29 mouse cellular contexts compared by ENCODE assay signal in genomic region chr5:73703096-73703495, GRCm38 (mm10). TPM values are rescaled to one million over a fixed set of nuclear protein-coding genes. Genes with fewer than 3 reads are reported as not detected.
DNase-seq lines count a peak whose midpoint lies in the region; ATAC-seq and TF ChIP-seq lines count a peak whose summit lies in the region.
"Had no signal": no experiment of that assay in that cellular context is flagged by ENCODE, and none has a peak within 500 bp of the region (broad histone marks: within the 10 kb centered on the region; RNA-seq: fewer than 3 reads in every experiment).

No protein-coding gene starts in this region.

- H3K79me2 ChIP-seq in MEL (ENCODE audit: control insufficient read depth, insufficient read depth, low read length, poor library complexity): no peaks in the 10 kb centered on the region

- H3K36me3 ChIP-seq in kidney, embryonic 15.5 days: no peaks in the 10 kb centered on the region
- H3K36me3 ChIP-seq in lung, postnatal 0 days (ENCODE audit: insufficient read depth, low read length): no peaks in the 10 kb centered on the region
- H3K36me3 ChIP-seq in MEL (ENCODE audit: control insufficient read depth in 1 of 2, insufficient read depth in 2 of 2, low read length in 2 of 2): no peaks in the 10 kb centered on the region
- no peaks in the 10 kb centered on the region for H3K36me3 ChIP-seq in limb, embryonic 15.5 days
- H3K36me3 ChIP-seq: embryonic facial prominence, embryonic 13.5 days; hindbrain, embryonic 13.5 days; midbrain, embryonic 13.5 days; neural tube, embryonic 13.5 days had no signal

- H3K4me2 ChIP-seq in kidney, embryonic 15.5 days: no peak overlapping the region
- H3K4me2 ChIP-seq in lung, postnatal 0 days (replicated peaks; ENCODE audit: low read depth, low read length): no peak overlapping the region
- no peak overlapping the region for H3K4me2 ChIP-seq in limb, embryonic 15.5 days
- H3K4me2 ChIP-seq: embryonic facial prominence, embryonic 13.5 days; hindbrain, embryonic 13.5 days; midbrain, embryonic 13.5 days; neural tube, embryonic 13.5 days had no signal

- H3K9me3 ChIP-seq in kidney, embryonic 15.5 days (replicated peaks): no peaks in the 10 kb centered on the region
- no peaks in the 10 kb centered on the region for H3K9me3 ChIP-seq in lung, postnatal 0 days (ENCODE audit: low read length)
- H3K9me3 ChIP-seq in MEL (replicated peaks; ENCODE audit: insufficient read depth, low read length): no peaks in the 10 kb centered on the region
- no peaks in the 10 kb centered on the region for H3K9me3 ChIP-seq in limb, embryonic 15.5 days
- H3K9me3 ChIP-seq: embryonic facial prominence, embryonic 13.5 days; hindbrain, embryonic 13.5 days; midbrain, embryonic 13.5 days; neural tube, embryonic 13.5 days had no signal

- TF ChIP-seq RAD21 in MEL (IDR thresholded peaks at IDR 0.05; ENCODE audit: low read depth, low read length): peak; percentile 15

- no peak for TF ChIP-seq EP300 in lung, postnatal 0 days (IDR thresholded peaks at IDR 0.05)
- TF ChIP-seq EP300 in MEL (IDR thresholded peaks at IDR 0.05; ENCODE audit: low read depth in 1 of 2, low read length in 2 of 2): no peak

- peak overlapping the region; percentile 13; the same call in 1 of the 2 replicates for H3K27ac ChIP-seq in kidney, embryonic 15.5 days
- no peak overlapping the region for H3K27ac ChIP-seq in lung, postnatal 0 days (ENCODE audit: low read length)
- no peak overlapping the region for H3K27ac ChIP-seq in MEL (ENCODE audit: control insufficient read depth, low read depth, low read length)
- H3K27ac ChIP-seq in limb, embryonic 15.5 days: peak overlapping the region; percentile 92
- H3K27ac ChIP-seq: embryonic facial prominence, embryonic 13.5 days; heart, adult 2 months; hindbrain, embryonic 13.5 days; liver, embryonic 14.5 days; midbrain, embryonic 13.5 days; neural tube, embryonic 13.5 days had no signal

- peaks cover 21% of the 10 kb centered on the region for H3K4me1 ChIP-seq in kidney, embryonic 15.5 days
- no peaks in the 10 kb centered on the region for H3K4me1 ChIP-seq in lung, postnatal 0 days (ENCODE audit: insufficient read depth, low read depth, low read length)
- H3K4me1 ChIP-seq in MEL (ENCODE audit: control insufficient read depth in 1 of 2, insufficient read depth in 2 of 2, low read length in 2 of 2): 0 out of 4 replicates have a peak, but pooled peaks cover 0 to 3% of the 10 kb centered on the region in 2 experiments
- H3K4me1 ChIP-seq in limb, embryonic 15.5 days: peaks cover 34% of the 10 kb centered on the region
- H3K4me1 ChIP-seq: hindbrain, embryonic 13.5 days; midbrain, embryonic 13.5 days; neural tube, embryonic 13.5 days had no signal

- WGBS in kidney, embryonic 15.5 days: 94% methylated on average over 4 of the region's 4 CpGs
- WGBS in lung, postnatal 0 days: 94% methylated on average over 4 of the region's 4 CpGs
- WGBS in limb, embryonic 15.5 days: 94% methylated on average over 4 of the region's 4 CpGs

- H3K9ac ChIP-seq in kidney, embryonic 15.5 days: no peak overlapping the region
- no peak overlapping the region for H3K9ac ChIP-seq in lung, postnatal 0 days (replicated peaks; ENCODE audit: low read depth)
- H3K9ac ChIP-seq in MEL (ENCODE audit: control insufficient read depth, low read depth, low read length, poor library complexity, severe bottlenecking): no peak overlapping the region
- H3K9ac ChIP-seq in limb, embryonic 15.5 days: no peak overlapping the region
- H3K9ac ChIP-seq: embryonic facial prominence, embryonic 13.5 days; hindbrain, embryonic 13.5 days; liver, embryonic 14.5 days; midbrain, embryonic 13.5 days; neural tube, embryonic 13.5 days had no signal

- H3K27me3 ChIP-seq in kidney, embryonic 15.5 days: no peaks in the 10 kb centered on the region
- 0 out of 2 replicates have a peak, but pooled peaks cover 4% of the 10 kb centered on the region for H3K27me3 ChIP-seq in lung, postnatal 0 days (replicated peaks; ENCODE audit: insufficient read depth, low read length)
- no peaks in the 10 kb centered on the region; a peak in 2 of 4 replicates for H3K27me3 ChIP-seq in MEL (ENCODE audit: control insufficient read depth in 1 of 2, insufficient read depth in 2 of 2, low read length in 2 of 2)
- H3K27me3 ChIP-seq in limb, embryonic 15.5 days: no peaks in the 10 kb centered on the region
- H3K27me3 ChIP-seq: embryonic facial prominence, embryonic 13.5 days; hindbrain, embryonic 13.5 days; midbrain, embryonic 13.5 days; neural tube, embryonic 13.5 days had no signal

- TF ChIP-seq POLR2A in MEL (IDR thresholded peaks at IDR 0.05; ENCODE audit: control insufficient read depth in 1 of 2, insufficient read depth in 1 of 2, low read depth in 1 of 2, low read length in 2 of 2, poor library complexity in 1 of 2): no peak

- DNase-seq in kidney, postnatal 14 days: no peak
- DNase-seq in lung, postnatal 0 days (ENCODE audit: low spot score): no peak
- no peak for DNase-seq in lung, postnatal 36 days
- DNase-seq in MEL (ENCODE audit: low read depth, low spot score): no peak
- DNase-seq in gastrocnemius, postnatal 10 days: no peak
- DNase-seq in urinary bladder, postnatal 25 days (ENCODE audit: low spot score): no peak
- DNase-seq: adrenal gland, postnatal 10 days; cerebellum, adult 18-20 months; cerebellum, postnatal 25 days; gastrocnemius, postnatal 25 days; heart, adult 2 months; kidney, adult 18-20 months; kidney, postnatal 4 days; retina, postnatal 1 day; right cerebral cortex, postnatal 25 days; spleen, adult 18-20 months had no signal

- TF ChIP-seq CTCF in lung, postnatal 0 days (IDR thresholded peaks at IDR 0.05): 0 out of 2 replicates have a peak, but pooled peaks have one; percentile 4
- TF ChIP-seq CTCF in MEL (IDR thresholded peaks at IDR 0.05 in 2 of 3, conservative IDR thresholded peaks at IDR 0.05 in 1 of 3; ENCODE audit: control insufficient read depth in 1 of 3, insufficient read depth in 1 of 3, low read depth in 2 of 3, low read length in 3 of 3, poor library complexity in 1 of 3, severe bottlenecking in 1 of 3): peak in 2 of 3 experiments; percentile 27 to 41; a peak in 4 of 6 replicates

- H3K4me3 ChIP-seq in kidney, embryonic 15.5 days (replicated peaks): no peak overlapping the region
- H3K4me3 ChIP-seq in lung, postnatal 0 days (ENCODE audit: low read depth, low read length): no peak overlapping the region
- no peak overlapping the region for H3K4me3 ChIP-seq in MEL (ENCODE audit: control insufficient read depth in 1 of 2, insufficient read depth in 1 of 2, low read depth in 2 of 2, low read length in 2 of 2)
- H3K4me3 ChIP-seq in limb, embryonic 15.5 days: no peak overlapping the region
- H3K4me3 ChIP-seq: embryonic facial prominence, embryonic 13.5 days; heart, adult 2 months; hindbrain, embryonic 13.5 days; midbrain, embryonic 13.5 days; myocyte; neural tube, embryonic 13.5 days had no signal

- ATAC-seq in kidney, embryonic 15.5 days (replicated peaks; ENCODE audit: low FRiP score): no peak
- no peak for ATAC-seq in lung, postnatal 0 days
- ATAC-seq in limb, embryonic 15.5 days (ENCODE audit: insufficient number of reproducible peaks, low FRiP score, low TSS enrichment, low read depth): no peak
- ATAC-seq: forebrain, embryonic 14.5 days; inflammation-experienced regulatory T-cells, adult 6 months; midbrain, embryonic 13.5 days had no signal

TF ChIP-seq in MEL, 35 proteins besides CTCF, POLR2A, EP300 and RAD21:
- TF ChIP-seq TAL1 (IDR thresholded peaks at IDR 0.05; ENCODE audit: low read length) (no peak), SMC3 (IDR thresholded peaks at IDR 0.05; ENCODE audit: low read depth, low read length) (no peak), GATA1 (IDR thresholded peaks at IDR 0.05; ENCODE audit: low read depth, low read length) (no peak), UBTF (IDR thresholded peaks at IDR 0.05; ENCODE audit: borderline replicate concordance, insufficient read depth, low read depth, low read length) (no peak), BHLHE40 (IDR thresholded peaks at IDR 0.05; ENCODE audit: borderline replicate concordance, low read depth, low read length) (no peak), HCFC1 (IDR thresholded peaks at IDR 0.05; ENCODE audit: low read depth, low read length) (no peak), JUND (IDR thresholded peaks at IDR 0.05; ENCODE audit: low read depth, low read length) (no peak), RCOR1 (IDR thresholded peaks at IDR 0.05; ENCODE audit: low read depth, low read length) (no peak), MYC (IDR thresholded peaks at IDR 0.05; ENCODE audit: low read depth, low read length) (no peak), NELFE (IDR thresholded peaks at IDR 0.05; ENCODE audit: low read depth, low read length) (no peak), CHD2 (IDR thresholded peaks at IDR 0.05; ENCODE audit: low read length) (no peak), USF2 (IDR thresholded peaks at IDR 0.05; ENCODE audit: borderline replicate concordance in 1 of 2, insufficient read depth in 1 of 2, low read depth in 1 of 2, low read length in 2 of 2) (no peak), E2F4 (IDR thresholded peaks at IDR 0.05; ENCODE audit: borderline replicate concordance, low read depth, low read length) (no peak), USF1 (IDR thresholded peaks at IDR 0.05; ENCODE audit: low read depth, low read length) (no peak)

RNA-seq across cellular contexts. Expression of gene Spata18, which starts 51.9 kb away (rescaled TPM):
- polyA plus RNA-seq in kidney, embryonic 15.5 days (2015; fragmentation: Nextera tagmentation; extraction: Ambion mirVana): 0.08 and 0.18 TPM in 2 replicates
- polyA plus RNA-seq in lung, postnatal 0 days (2015; fragmentation: Nextera tagmentation; extraction: Ambion mirVana): 6.6 and 8.3 TPM in 2 replicates
- total RNA-seq in MEL (2012; rRNA removed): not detected in 2 replicates
- not detected for polyA plus RNA-seq in MEL (2012; ENCODE audit: insufficient read depth in 1 of 2, insufficient read length in 2 of 2, low read depth in 1 of 2, low replicate concordance in 2 of 2, missing spikeins in 1 of 2)
- 1.1 and 1.3 TPM in 2 replicates for polyA plus RNA-seq in limb, embryonic 15.5 days (2015; fragmentation: Nextera tagmentation; extraction: Ambion mirVana)
- under 1 TPM; 0.14 to 0.27 TPM for total RNA-seq in gastrocnemius, postnatal 10 days (2021)
- total RNA-seq: ES-E14; gastrocnemius, postnatal 25 days; megakaryocyte, adult 5-6 weeks had no signal
- polyA plus RNA-seq: C2C12; inflammation-experienced regulatory T-cells, adult 6 months; liver, embryonic 14.5 days; myocyte had no signal

RNA-seq across cellular contexts. Expression of gene Sgcb, which starts 55.5 kb away (rescaled TPM):
- 24.5 and 25.0 TPM in 2 replicates for polyA plus RNA-seq in kidney, embryonic 15.5 days (2015; fragmentation: Nextera tagmentation; extraction: Ambion mirVana)
- polyA plus RNA-seq in lung, postnatal 0 days (2015; fragmentation: Nextera tagmentation; extraction: Ambion mirVana): 16.4 and 16.6 TPM in 2 replicates
- 3.6 and 4.1 TPM in 2 replicates for total RNA-seq in MEL (2012; rRNA removed)
- polyA plus RNA-seq in MEL (2012; ENCODE audit: insufficient read depth in 1 of 2, insufficient read length in 2 of 2, low read depth in 1 of 2, low replicate concordance in 2 of 2, missing spikeins in 1 of 2): 1 to 10 TPM in 1 of 2 experiments, not detected in 1; 8.4 TPM
- polyA plus RNA-seq in limb, embryonic 15.5 days (2015; fragmentation: Nextera tagmentation; extraction: Ambion mirVana): 48.0 and 62.6 TPM in 2 replicates
- 100 to 1,000 TPM; 105 to 106 TPM for total RNA-seq in gastrocnemius, postnatal 10 days (2021)

Comparison
In these comparisons a context has a peak if more than half of its experiments do, and no peak if none do; other contexts are left out.
1. H3K27ac ChIP-seq: peak in kidney, embryonic 15.5 days (single experiment) and limb, embryonic 15.5 days (single experiment); none in lung, postnatal 0 days (single experiment) and MEL (single experiment).